Mouse (Mus musculus): ENCODE data around the gene Adk. TPM values are rescaled to one million over a fixed set of nuclear protein-coding genes. Genes with fewer than 3 reads are reported as not detected.
A peak's percentile ranks its signal among the peaks of the same experiment; 100 is the strongest.
"Not testable (repeated sequence)": the region's sequence is repeated elsewhere in the genome, so short reads cannot be mapped to it uniquely, and the experiment has no call there.

The Adk gene
- total RNA-seq, 2 experiments from 2014 or later: 67.5 to 69.7 TPM

GRCm38 (mm10) chr14:21062766-21063513, 10.6 kb downstream of the Adk start:
- no peak for DNase-seq (ENCODE audit: low spot score in 2 of 2)

GRCm38 (mm10) chr14:21064321-21064720, 11.9 kb downstream of the Adk start:
- DNase-seq (ENCODE audit: low spot score in 2 of 2): no peak

GRCm38 (mm10) chr14:21065490-21066162, 13.3 kb downstream of the Adk start:
- DNase-seq (ENCODE audit: low spot score in 2 of 2): no peak

GRCm38 (mm10) chr14:21069594-21069993, 17.2 kb downstream of the Adk start:
- no peak for DNase-seq (ENCODE audit: low spot score in 2 of 2)

GRCm38 (mm10) chr14:21073981-21074380, 21.6 kb downstream of the Adk start:
- no peak for DNase-seq (ENCODE audit: low spot score in 2 of 2)

- no peak for DNase-seq (ENCODE audit: low spot score in 2 of 2)
These were observed 22.3 kb downstream of the Adk start for GRCm38 (mm10) chr14:21074398-21075320.

- DNase-seq (ENCODE audit: low spot score in 2 of 2): peak; percentile 85 to 88
These were observed 23.6 kb downstream of the Adk start for GRCm38 (mm10) chr14:21075751-21076500.

GRCm38 (mm10) chr14:21076501-21077194, 24.3 kb downstream of the Adk start:
- no peak for DNase-seq (ENCODE audit: low spot score in 2 of 2)

GRCm38 (mm10) chr14:21077939-21078338, 25.6 kb downstream of the Adk start:
- DNase-seq (ENCODE audit: low spot score in 2 of 2): no peak

GRCm38 (mm10) chr14:21078511-21078910, 26.1 kb downstream of the Adk start:
- DNase-seq (ENCODE audit: low spot score in 2 of 2): no peak

- DNase-seq (ENCODE audit: low spot score in 2 of 2): no peak
These were observed 30.4 kb downstream of the Adk start for GRCm38 (mm10) chr14:21082823-21083222.

- no peak for DNase-seq (ENCODE audit: low spot score in 2 of 2)
These were observed 33.3 kb downstream of the Adk start for GRCm38 (mm10) chr14:21085666-21086065.

- no peak for DNase-seq (ENCODE audit: low spot score in 2 of 2)
These were observed 33.7 kb downstream of the Adk start for GRCm38 (mm10) chr14:21086106-21086505.

- no peak for DNase-seq (ENCODE audit: low spot score in 2 of 2)
These were observed 34.5 kb downstream of the Adk start for GRCm38 (mm10) chr14:21086827-21087351.

GRCm38 (mm10) chr14:21087390-21088060, 35.2 kb downstream of the Adk start:
- DNase-seq (ENCODE audit: low spot score in 2 of 2): no peak

GRCm38 (mm10) chr14:21088731-21089130, 36.4 kb downstream of the Adk start:
- DNase-seq (ENCODE audit: low spot score in 2 of 2): no peak

- DNase-seq (ENCODE audit: low spot score in 2 of 2): no peak
These were observed 38.0 kb downstream of the Adk start for GRCm38 (mm10) chr14:21090400-21090799.

- no peak for DNase-seq (ENCODE audit: low spot score in 2 of 2)
These were observed 38.6 kb downstream of the Adk start for GRCm38 (mm10) chr14:21090930-21091486.

GRCm38 (mm10) chr14:21094161-21094560, 41.8 kb downstream of the Adk start:
- DNase-seq (ENCODE audit: low spot score in 2 of 2): not testable (repeated sequence)

Data from layer of hippocampus, postnatal 14 days (tissue).